Mouse (Mus musculus) regulatory T cell (primary cell): ENCODE measurements around the gene Olfr745.

Experiments used
- in situ Hi-C: fragments of 300-600 bp; cut with MboI, MseI; formaldehyde crosslinking; loops from one replicate; pipeline ENCODE4 v1.15.1; 2025; ENCODE audit warnings: high pct_unique_total_duplicates

Gene Olfr745

DNA sequence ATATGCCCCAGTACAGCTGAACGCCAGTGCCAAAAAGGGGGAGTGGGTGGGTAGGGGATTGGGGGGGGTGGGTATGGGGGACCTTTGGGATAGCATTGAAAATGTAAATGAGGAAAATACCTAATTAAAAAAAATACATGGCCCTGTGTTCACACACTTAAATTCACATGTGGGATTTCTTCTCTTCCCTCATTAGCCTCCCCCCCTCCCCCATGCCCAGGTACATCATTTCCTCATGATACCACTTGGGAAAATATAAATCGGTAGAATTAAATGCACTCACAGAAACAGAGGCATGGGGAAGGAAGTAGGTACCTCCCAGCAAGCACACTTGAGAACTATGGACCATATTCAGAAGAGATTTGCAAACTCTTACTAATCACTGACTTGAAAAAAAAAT lies at the start of gene Olfr745:
Gene Olfr745 (plus strand): TSS at position 301 of the 400 bp plus-strand sequence.
- in situ Hi-C loops, result no loop called here

DNA sequence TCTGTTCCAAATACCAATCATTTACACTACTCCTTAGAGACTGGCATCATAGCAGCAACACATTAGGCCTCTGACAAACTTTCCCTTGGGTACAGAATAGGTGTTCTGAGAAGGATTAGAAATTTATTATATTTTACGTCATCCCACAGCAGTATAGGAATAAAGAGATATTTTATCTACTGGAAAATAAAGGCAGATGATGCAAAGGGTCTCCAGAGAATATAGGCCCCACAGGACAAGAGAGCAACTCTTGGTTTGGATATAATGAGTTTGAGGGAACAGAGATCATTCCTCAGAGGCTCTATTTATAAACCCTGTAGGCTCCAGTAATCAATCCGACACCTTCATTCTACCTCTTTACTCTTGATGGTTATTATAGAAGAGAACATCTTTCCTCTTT lies 24.6 kb upstream of the Olfr745 start, which contains the start of gene Olfr744:
Gene Olfr744 (plus strand): TSS at position 301 of the 400 bp plus-strand sequence.
- in situ Hi-C loops, result no loop called here

GRCm38 (mm10) chr14:50646783-50647182 lies 7.6 kb downstream of the Olfr745 start, which contains the start of gene Olfr746:
Gene Olfr746, plus strand, starts transcription at chr14:50647083.
- in situ Hi-C loops, result no loop called here

- in situ Hi-C loops, result no loop called here
These were observed 53.9 kb downstream of the Olfr745 start, which contains the start of gene Olfr747 for GRCm38 (mm10) chr14:50693106-50693505. Gene Olfr747, minus strand, starts transcription at chr14:50693206.
